Mouse (Mus musculus) liver, embryonic 12.5 days (tissue): Measurements from ENCODE around the gene Gm48551. TPM values are rescaled to one million over a fixed set of nuclear protein-coding genes. Genes with fewer than 3 reads are reported as not detected.

Experiments
- ATAC-seq: fragments of 200-750 bp; cut with Nextera tagmentation; 2 replicates; pipeline ENCODE4 v1.8.0; 2017; ENCODE audit warnings: moderate number of reproducible peaks, mild to moderate bottlenecking, moderate library complexity
- H3K27ac ChIP-seq: fragments of 300-500 bp; sonication (generic); 2 replicates; pipeline ENCODE4 v1.5.1; 2016; ENCODE audit warnings: mild to moderate bottlenecking
- H3K27me3 ChIP-seq: fragments of 300-500 bp; sonication (generic); replicated peaks from 2 replicates; pipeline ENCODE4 v1.6.1; 2016; ENCODE audit warnings: mild to moderate bottlenecking, moderate library complexity
- H3K36me3 ChIP-seq: fragments of 300-500 bp; sonication (generic); 2 replicates; pipeline ENCODE4 v1.6.1; 2016; ENCODE audit warnings: mild to moderate bottlenecking, moderate library complexity
- H3K4me1 ChIP-seq: fragments of 300-500 bp; sonication (generic); 2 replicates; pipeline ENCODE4 v1.6.1; 2016
- H3K4me2 ChIP-seq: fragments of 300-500 bp; sonication (generic); 2 replicates; pipeline ENCODE4 v1.6.1; 2016; ENCODE audit warnings: mild to moderate bottlenecking, moderate library complexity
- H3K4me3 ChIP-seq: fragments of 300-500 bp; sonication (generic); 2 replicates; pipeline ENCODE4 v1.5.1; 2016; ENCODE audit warnings: mild to moderate bottlenecking, moderate library complexity
- H3K9ac ChIP-seq: fragments of 300-500 bp; sonication (generic); 2 replicates; pipeline ENCODE4 v1.6.1; 2016; ENCODE audit warnings: mild to moderate bottlenecking, moderate library complexity
- H3K9me3 ChIP-seq: fragments of 300-500 bp; sonication (generic); replicated peaks from 2 replicates; pipeline ENCODE4 v1.6.1; 2016; ENCODE audit warnings: mild to moderate bottlenecking, moderate library complexity
- WGBS: fragments of 180-500 bp; shearing (Covaris S2); methylation state at CpG from one replicate; pipeline ENCODE4 v1.1.7; 2016; ENCODE audit not compliant: insufficient replicate concordance; 5-methylcytosine and 5-hydroxymethylcytosine counted together
- polyA plus RNA-seq: library from polyadenylated mRNA; unstranded; fragments of >200 nt; fragmentation: Nextera tagmentation; extraction: Ambion mirVana; gene quantifications from 2 replicates; pipeline ENCODE4 v1.2.1, GENCODE M21; 2016

Gene Gm48551
- polyA plus RNA-seq, 1 experiment from 2014 or later = 0.68 TPM

- Histone ChIP-seq H3K27me3 (no peaks in the 10 kb centered on the region; the same call in 1 of the 2 replicates), H3K4me1 (peaks cover 56% of the 10 kb centered on the region), H3K9me3 (no peaks in the 10 kb centered on the region), H3K4me3 (no peak overlapping the region), H3K9ac (no peak overlapping the region), H3K27ac (peak overlapping the region; percentile 52), H3K36me3 (peaks cover 48% of the 10 kb centered on the region), H3K4me2 (no peak overlapping the region)
- peak; percentile 55 for ATAC-seq
- 56% methylated on average over 23 of the region's 23 CpGs for WGBS
Measured at GRCm38 (mm10) chr10:81389801-81390677, 5.8 kb downstream of the Gm48551 start.

- ATAC-seq = no peak
- no peak overlapping the region for H3K4me2 ChIP-seq
Measured at GRCm38 (mm10) chr10:81390678-81390965, 6.4 kb downstream of the Gm48551 start.

GRCm38 (mm10) chr10:81392270-81392669 lies 8.0 kb downstream of the Gm48551 start:
- Histone ChIP-seq H3K9ac (no peak overlapping the region), H3K27ac (no peak overlapping the region), H3K36me3 (peaks cover 32% of the 10 kb centered on the region), H3K4me1 (peaks cover 43% of the 10 kb centered on the region), H3K4me3 (no peak overlapping the region), H3K27me3 (no peaks in the 10 kb centered on the region; the same call in 1 of the 2 replicates), H3K4me2 (peak overlapping the region; percentile 68; the same call in 1 of the 2 replicates), H3K9me3 (no peaks in the 10 kb centered on the region)
- ATAC-seq = no peak
- WGBS = 67% methylated on average over 6 of the region's 6 CpGs

More at GRCm38 (mm10) chr10:81390678-81390965, 6.4 kb downstream of the Gm48551 start:
- Histone ChIP-seq H3K27me3 (no peaks in the 10 kb centered on the region; the same call in 1 of the 2 replicates), H3K4me1 (peaks cover 51% of the 10 kb centered on the region), H3K4me3 (no peak overlapping the region), H3K27ac (no peak overlapping the region), H3K36me3 (peaks cover 48% of the 10 kb centered on the region), H3K9me3 (no peaks in the 10 kb centered on the region), H3K9ac (no peak overlapping the region)
- WGBS = 85% methylated on average over 13 of the region's 13 CpGs

GRCm38 (mm10) chr10:81392781-81393185 lies 8.5 kb downstream of the Gm48551 start, which contains the start of gene Smim24:
TSS of gene Smim24 (plus strand) at chr10:81393051.
- peaks cover 43% of the 10 kb centered on the region for H3K4me1 ChIP-seq

GRCm38 (mm10) chr10:81393456-81394063 lies 9.3 kb downstream of the Gm48551 start:
- peak overlapping the region; percentile 53 for H3K27ac ChIP-seq
- H3K27me3 ChIP-seq = no peaks in the 10 kb centered on the region; the same call in 1 of the 2 replicates
- H3K4me3 ChIP-seq = peak overlapping the region; percentile 40
- H3K9ac ChIP-seq = peak overlapping the region; percentile 53
- no peaks in the 10 kb centered on the region for H3K9me3 ChIP-seq
- H3K4me2 ChIP-seq = peak overlapping the region; percentile 68
- 4% methylated on average over 19 of the region's 19 CpGs for WGBS
- peaks cover 43% of the 10 kb centered on the region for H3K4me1 ChIP-seq
- ATAC-seq = no peak
- peaks cover 19% of the 10 kb centered on the region for H3K36me3 ChIP-seq

More at GRCm38 (mm10) chr10:81392781-81393185, 8.5 kb downstream of the Gm48551 start, which contains the start of gene Smim24:
- Histone ChIP-seq H3K36me3 (peaks cover 27% of the 10 kb centered on the region), H3K4me3 (peak within 1 kb of the TSS; percentile 40), H3K9me3 (no peaks in the 10 kb centered on the region), H3K27ac (peak within 1 kb of the TSS; percentile 53), H3K4me2 (peak within 1 kb of the TSS; percentile 68), H3K27me3 (no peaks in the 10 kb centered on the region; the same call in 1 of the 2 replicates), H3K9ac (peak within 1 kb of the TSS; percentile 53)
- 55% methylated on average over 14 of the region's 14 CpGs for WGBS
- no peak for ATAC-seq

- WGBS = 7% methylated on average over 5 of the region's 5 CpGs
Measured at GRCm38 (mm10) chr10:81395127-81395526, 10.9 kb downstream of the Gm48551 start.

GRCm38 (mm10) chr10:81395865-81396264 lies 11.6 kb downstream of the Gm48551 start:
- ATAC-seq = no peak
- Histone ChIP-seq H3K9me3 (no peaks in the 10 kb centered on the region), H3K9ac (no peak overlapping the region), H3K4me2 (no peak overlapping the region), H3K27ac (no peak overlapping the region), H3K4me3 (no peak overlapping the region), H3K27me3 (peaks cover 9% of the 10 kb centered on the region), H3K4me1 (peaks cover 27% of the 10 kb centered on the region), H3K36me3 (peaks cover 23% of the 10 kb centered on the region)
- WGBS = 83% methylated on average over 4 of the region's 4 CpGs

More at GRCm38 (mm10) chr10:81395127-81395526, 10.9 kb downstream of the Gm48551 start:
- Histone ChIP-seq H3K9ac (no peak overlapping the region), H3K4me2 (no peak overlapping the region), H3K4me3 (no peak overlapping the region), H3K27me3 (peaks cover 4% of the 10 kb centered on the region), H3K27ac (no peak overlapping the region), H3K9me3 (no peaks in the 10 kb centered on the region), H3K4me1 (peaks cover 28% of the 10 kb centered on the region), H3K36me3 (peaks cover 19% of the 10 kb centered on the region)
- no peak for ATAC-seq

GRCm38 (mm10) chr10:81396749-81397148 lies 12.5 kb downstream of the Gm48551 start:
- H3K9me3 ChIP-seq = no peaks in the 10 kb centered on the region
- H3K27me3 ChIP-seq = peaks cover 9% of the 10 kb centered on the region
- H3K9ac ChIP-seq = no peak overlapping the region
- no peak for ATAC-seq
- H3K4me2 ChIP-seq = no peak overlapping the region
- H3K4me1 ChIP-seq = peaks cover 36% of the 10 kb centered on the region
- 81% methylated on average over 5 of the region's 5 CpGs for WGBS
- no peak overlapping the region for H3K4me3 ChIP-seq
- H3K27ac ChIP-seq = no peak overlapping the region
- peaks cover 19% of the 10 kb centered on the region for H3K36me3 ChIP-seq

- WGBS = 70% methylated on average over 5 of the region's 5 CpGs
- H3K4me1 ChIP-seq = peaks cover 35% of the 10 kb centered on the region
- no peak overlapping the region for H3K27ac ChIP-seq
- ATAC-seq = no peak
- no peak overlapping the region for H3K9ac ChIP-seq
- H3K4me2 ChIP-seq = no peak overlapping the region
- no peak overlapping the region for H3K4me3 ChIP-seq
- peaks cover 20% of the 10 kb centered on the region for H3K36me3 ChIP-seq
- peaks cover 29% of the 10 kb centered on the region for H3K27me3 ChIP-seq
- no peaks in the 10 kb centered on the region for H3K9me3 ChIP-seq
Measured at GRCm38 (mm10) chr10:81399296-81399695, 15.0 kb downstream of the Gm48551 start.

- Histone ChIP-seq H3K27me3 (peaks cover 35% of the 10 kb centered on the region), H3K9me3 (no peaks in the 10 kb centered on the region), H3K4me1 (peaks cover 38% of the 10 kb centered on the region), H3K4me2 (no peak overlapping the region), H3K36me3 (peaks cover 26% of the 10 kb centered on the region), H3K27ac (no peak overlapping the region), H3K4me3 (no peak overlapping the region), H3K9ac (no peak overlapping the region)
- ATAC-seq = no peak
- 82% methylated on average over 18 of the region's 18 CpGs for WGBS
Measured at GRCm38 (mm10) chr10:81399798-81400308, 15.6 kb downstream of the Gm48551 start.

- H3K36me3 ChIP-seq = peaks cover 27% of the 10 kb centered on the region
- H3K27me3 ChIP-seq = peaks cover 40% of the 10 kb centered on the region
- no peak for ATAC-seq
- H3K4me1 ChIP-seq = peaks cover 44% of the 10 kb centered on the region
- H3K4me3 ChIP-seq = no peak overlapping the region
- no peak overlapping the region for H3K9ac ChIP-seq
- no peak overlapping the region for H3K27ac ChIP-seq
- 0 out of 2 replicates have a peak overlapping the region, but pooled peaks have one; percentile 46 for H3K4me2 ChIP-seq
- no peaks in the 10 kb centered on the region for H3K9me3 ChIP-seq
- WGBS = 76% methylated on average over 22 of the region's 22 CpGs
Measured at GRCm38 (mm10) chr10:81400371-81401204, 16.3 kb downstream of the Gm48551 start.
